Mouse (Mus musculus): ENCODE results near the gene Ccdc6. TPM values are rescaled to one million over a fixed set of nuclear protein-coding genes. Genes with fewer than 3 reads are reported as not detected.

Ccdc6 gene
- polyA plus RNA-seq, 1 experiment from 2014 or later, result 13.1 TPM

GRCm38 (mm10) chr10:70196666-70197065 is 99.7 kb downstream of the Ccdc6 start:
- H3K4me1 ChIP-seq (ENCODE audit: control insufficient read depth, insufficient read depth, low read length), result peaks cover 8% of the 10 kb centered on the region; the same call in 1 of the 2 replicates
- no peak for ATAC-seq (ENCODE audit: insufficient read depth, low FRiP score)
- peaks cover 8% of the 10 kb centered on the region; the same call in 1 of the 2 replicates for H3K36me3 ChIP-seq (ENCODE audit: control insufficient read depth, insufficient read depth, low read length)
- H3K9me3 ChIP-seq (replicated peaks; ENCODE audit: control insufficient read depth, low read length), result no peaks in the 10 kb centered on the region
- no peak overlapping the region for H3K4me2 ChIP-seq (ENCODE audit: low read depth, low read length)
- no peak overlapping the region for H3K27ac ChIP-seq (ENCODE audit: low read length)
- H3K4me3 ChIP-seq (replicated peaks; ENCODE audit: low read length), result no peak overlapping the region
- WGBS, result 81% methylated on average over 6 of the region's 6 CpGs
- H3K27me3 ChIP-seq (ENCODE audit: control insufficient read depth, insufficient read depth, low read length), result no peaks in the 10 kb centered on the region
- no peak overlapping the region for H3K9ac ChIP-seq (ENCODE audit: low read length)

GRCm38 (mm10) chr10:70197601-70198000 is 100.7 kb downstream of the Ccdc6 start:
- no peaks in the 10 kb centered on the region for H3K27me3 ChIP-seq (ENCODE audit: control insufficient read depth, insufficient read depth, low read length)
- peaks cover 8% of the 10 kb centered on the region; the same call in 1 of the 2 replicates for H3K4me1 ChIP-seq (ENCODE audit: control insufficient read depth, insufficient read depth, low read length)
- WGBS, result 59% methylated on average over 2 of the region's 2 CpGs
- no peak for ATAC-seq (ENCODE audit: insufficient read depth, low FRiP score)
- H3K9ac ChIP-seq (ENCODE audit: low read length), result no peak overlapping the region
- peaks cover 8% of the 10 kb centered on the region; the same call in 1 of the 2 replicates for H3K36me3 ChIP-seq (ENCODE audit: control insufficient read depth, insufficient read depth, low read length)
- H3K4me3 ChIP-seq (replicated peaks; ENCODE audit: low read length), result no peak overlapping the region
- no peak overlapping the region for H3K4me2 ChIP-seq (ENCODE audit: low read depth, low read length)
- H3K9me3 ChIP-seq (replicated peaks; ENCODE audit: control insufficient read depth, low read length), result no peaks in the 10 kb centered on the region
- no peak overlapping the region for H3K27ac ChIP-seq (ENCODE audit: low read length)

DNA sequence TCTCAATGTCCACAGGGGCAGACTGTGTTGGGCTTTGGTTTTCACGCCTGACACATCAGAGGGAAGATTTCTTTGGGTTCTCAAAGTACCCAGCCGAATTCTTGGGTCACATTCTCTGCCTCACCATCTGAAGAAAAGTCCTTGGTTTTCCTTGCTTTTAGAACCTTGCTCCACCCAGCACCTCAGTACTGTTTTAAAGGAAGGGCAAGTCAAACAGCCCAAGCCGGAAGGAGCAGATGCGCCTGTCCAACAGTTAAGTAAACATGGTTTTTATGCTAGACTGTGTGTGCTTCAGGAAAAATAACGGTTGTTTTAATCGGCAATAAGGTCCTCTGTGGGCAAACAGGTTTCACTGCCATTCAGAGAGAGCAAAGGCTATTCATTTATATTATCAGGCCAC is 101.1 kb downstream of the Ccdc6 start:
- Histone ChIP-seq H3K4me1 (ENCODE audit: control insufficient read depth, insufficient read depth, low read length) (peaks cover 8% of the 10 kb centered on the region; the same call in 1 of the 2 replicates), H3K9me3 (replicated peaks; ENCODE audit: control insufficient read depth, low read length) (no peaks in the 10 kb centered on the region), H3K27ac (ENCODE audit: low read length) (no peak overlapping the region), H3K4me3 (replicated peaks; ENCODE audit: low read length) (no peak overlapping the region), H3K4me2 (ENCODE audit: low read depth, low read length) (no peak overlapping the region), H3K27me3 (ENCODE audit: control insufficient read depth, insufficient read depth, low read length) (no peaks in the 10 kb centered on the region), H3K36me3 (ENCODE audit: control insufficient read depth, insufficient read depth, low read length) (peaks cover 8% of the 10 kb centered on the region; the same call in 1 of the 2 replicates), H3K9ac (ENCODE audit: low read length) (no peak overlapping the region)
- ATAC-seq (ENCODE audit: insufficient read depth, low FRiP score), result no peak
- 48% methylated on average over 6 of the region's 6 CpGs for WGBS

DNA sequence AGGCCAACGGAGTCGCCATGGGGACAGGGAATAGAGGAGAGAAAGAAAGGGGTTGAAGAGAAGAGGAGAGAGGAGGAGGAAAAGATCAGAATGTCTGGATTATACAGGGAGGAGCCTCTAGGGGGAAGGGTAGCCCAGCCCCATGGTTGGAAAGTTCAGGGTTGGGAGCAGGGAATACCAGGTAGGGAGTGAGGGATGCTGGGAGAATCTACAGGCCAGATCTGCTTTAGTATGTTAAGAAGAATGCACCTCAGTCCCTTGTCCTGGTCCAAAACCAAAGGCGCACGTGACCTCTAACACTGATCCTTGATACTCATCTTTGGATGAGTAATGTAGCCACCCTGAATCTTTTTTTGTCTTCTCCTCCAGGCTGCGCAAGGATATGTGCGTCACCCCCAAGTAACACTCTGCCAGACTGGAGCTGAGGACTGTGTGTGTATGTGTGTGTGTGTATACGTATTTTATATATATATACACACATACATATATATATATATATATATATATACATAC is 102.1 kb downstream of the Ccdc6 start:
- 87% methylated on average over 7 of the region's 7 CpGs for WGBS
- Histone ChIP-seq H3K4me3 (replicated peaks; ENCODE audit: low read length) (no peak overlapping the region), H3K27me3 (ENCODE audit: control insufficient read depth, insufficient read depth, low read length) (no peaks in the 10 kb centered on the region), H3K9ac (ENCODE audit: low read length) (no peak overlapping the region), H3K4me1 (ENCODE audit: control insufficient read depth, insufficient read depth, low read length) (peaks cover 8% of the 10 kb centered on the region; the same call in 1 of the 2 replicates), H3K27ac (ENCODE audit: low read length) (no peak overlapping the region), H3K4me2 (ENCODE audit: low read depth, low read length) (no peak overlapping the region), H3K36me3 (ENCODE audit: control insufficient read depth, insufficient read depth, low read length) (no peaks in the 10 kb centered on the region), H3K9me3 (replicated peaks; ENCODE audit: control insufficient read depth, low read length) (no peaks in the 10 kb centered on the region)
- 0 out of 2 replicates have a peak, but pooled peaks have one; percentile 8 for ATAC-seq (ENCODE audit: insufficient read depth, low FRiP score)

DNA sequence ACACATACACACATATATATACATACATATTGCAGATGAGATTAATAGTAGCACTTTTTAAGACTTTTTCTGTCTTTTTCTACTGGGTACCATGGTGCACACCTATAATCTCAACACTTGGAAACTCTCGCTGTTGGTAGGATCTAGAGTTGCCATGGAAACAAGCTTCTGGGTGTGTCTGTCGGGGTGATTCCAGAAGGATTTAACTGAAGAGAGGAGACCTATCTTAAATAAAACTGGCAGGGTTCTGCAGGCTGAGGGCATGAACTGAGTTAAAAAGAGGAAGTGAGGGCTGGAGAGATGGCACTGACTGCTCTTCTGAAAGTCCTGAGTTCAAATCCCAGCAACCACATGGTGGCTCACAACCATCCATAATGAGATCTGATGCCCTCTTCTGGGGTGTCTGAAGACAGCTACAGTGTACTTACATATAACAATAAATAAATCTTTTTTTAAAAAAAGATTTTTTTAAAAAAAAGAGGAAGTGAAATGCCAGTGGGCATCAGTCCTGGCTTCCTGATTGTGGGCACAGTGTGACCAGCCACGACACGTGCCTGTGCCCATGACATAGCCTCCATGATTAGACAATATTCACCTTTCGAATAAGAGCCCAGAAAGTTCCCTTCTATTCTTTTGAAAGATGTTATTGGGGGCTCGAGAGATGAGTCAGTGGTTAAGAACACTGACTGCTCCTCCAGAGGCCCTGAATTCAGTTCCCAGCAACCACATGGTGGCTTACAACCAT is 102.7 kb downstream of the Ccdc6 start:
- H3K4me3 ChIP-seq (replicated peaks; ENCODE audit: low read length), result no peak overlapping the region
- ATAC-seq (ENCODE audit: insufficient read depth, low FRiP score), result no peak
- H3K36me3 ChIP-seq (ENCODE audit: control insufficient read depth, insufficient read depth, low read length), result no peaks in the 10 kb centered on the region
- no peaks in the 10 kb centered on the region for H3K9me3 ChIP-seq (replicated peaks; ENCODE audit: control insufficient read depth, low read length)
- H3K4me1 ChIP-seq (ENCODE audit: control insufficient read depth, insufficient read depth, low read length), result peaks cover 8% of the 10 kb centered on the region; the same call in 1 of the 2 replicates
- 86% methylated on average over 6 of the region's 6 CpGs for WGBS
- no peaks in the 10 kb centered on the region for H3K27me3 ChIP-seq (ENCODE audit: control insufficient read depth, insufficient read depth, low read length)
- no peak overlapping the region for H3K9ac ChIP-seq (ENCODE audit: low read length)
- H3K27ac ChIP-seq (ENCODE audit: low read length), result no peak overlapping the region
- no peak overlapping the region for H3K4me2 ChIP-seq (ENCODE audit: low read depth, low read length)

DNA sequence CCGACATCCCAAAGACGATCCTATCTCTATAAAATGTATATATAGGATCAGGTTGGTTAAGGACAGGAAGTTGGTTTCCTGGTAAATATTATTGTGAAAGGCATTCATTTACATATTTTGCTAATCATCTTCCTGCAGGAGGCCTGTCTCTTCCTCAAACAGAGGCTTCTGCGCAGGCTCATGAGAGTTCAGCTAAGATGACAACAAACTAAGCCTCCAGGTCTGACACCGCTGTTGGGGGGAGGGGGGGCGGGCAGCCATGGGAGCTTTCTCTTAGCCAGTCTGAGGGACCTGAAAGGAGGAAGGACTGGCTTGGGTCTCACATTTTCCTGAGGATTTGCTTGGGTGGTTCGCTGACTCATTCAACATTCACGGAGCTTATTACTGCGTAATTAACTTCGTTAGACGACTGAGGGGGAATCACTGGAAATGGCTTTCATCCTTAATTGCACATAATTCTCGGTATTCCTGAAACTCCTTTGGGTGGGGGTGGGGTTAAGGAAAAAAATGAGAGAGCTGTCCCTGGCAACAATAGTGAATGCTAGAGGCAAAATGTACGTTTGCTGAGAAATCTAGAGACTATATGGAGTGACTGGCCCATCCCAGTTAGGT is 104.1 kb downstream of the Ccdc6 start:
- Histone ChIP-seq H3K9ac (ENCODE audit: low read length) (no peak overlapping the region), H3K36me3 (ENCODE audit: control insufficient read depth, insufficient read depth, low read length) (no peaks in the 10 kb centered on the region), H3K27me3 (ENCODE audit: control insufficient read depth, insufficient read depth, low read length) (no peaks in the 10 kb centered on the region), H3K27ac (ENCODE audit: low read length) (no peak overlapping the region), H3K4me3 (replicated peaks; ENCODE audit: low read length) (no peak overlapping the region), H3K4me1 (ENCODE audit: control insufficient read depth, insufficient read depth, low read length) (peaks cover 12% of the 10 kb centered on the region; the same call in 1 of the 2 replicates), H3K4me2 (ENCODE audit: low read depth, low read length) (no peak overlapping the region), H3K9me3 (replicated peaks; ENCODE audit: control insufficient read depth, low read length) (no peaks in the 10 kb centered on the region)
- ATAC-seq (ENCODE audit: insufficient read depth, low FRiP score), result no peak
- WGBS, result 67% methylated on average over 12 of the region's 12 CpGs

GRCm38 (mm10) chr10:70204505-70205399 is 107.8 kb downstream of the Ccdc6 start, which contains the start of gene Mrln:
TSS of gene Mrln (plus strand) at chr10:70204664.
- WGBS, result 24% methylated on average over 17 of the region's 17 CpGs
- H3K4me1 ChIP-seq (ENCODE audit: control insufficient read depth, insufficient read depth, low read length), result peaks cover 4% of the 10 kb centered on the region; the same call in 1 of the 2 replicates
- no peaks in the 10 kb centered on the region for H3K36me3 ChIP-seq (ENCODE audit: control insufficient read depth, insufficient read depth, low read length)
- no peaks in the 10 kb centered on the region for H3K27me3 ChIP-seq (ENCODE audit: control insufficient read depth, insufficient read depth, low read length)
- H3K4me2 ChIP-seq (ENCODE audit: low read depth, low read length), result peak within 1 kb of the TSS; percentile 37
- H3K9me3 ChIP-seq (replicated peaks; ENCODE audit: control insufficient read depth, low read length), result no peaks in the 10 kb centered on the region
- ATAC-seq (ENCODE audit: insufficient read depth, low FRiP score), result peak; percentile 78
- H3K27ac ChIP-seq (ENCODE audit: low read length), result peak within 1 kb of the TSS; percentile 50
- H3K4me3 ChIP-seq (replicated peaks; ENCODE audit: low read length), result no peak within 1 kb of the TSS
- H3K9ac ChIP-seq (ENCODE audit: low read length), result no peak within 1 kb of the TSS

- no peak overlapping the region for H3K4me2 ChIP-seq (ENCODE audit: low read depth, low read length)
- no peaks in the 10 kb centered on the region for H3K4me1 ChIP-seq (ENCODE audit: control insufficient read depth, insufficient read depth, low read length)
- H3K36me3 ChIP-seq (ENCODE audit: control insufficient read depth, insufficient read depth, low read length), result no peaks in the 10 kb centered on the region
- 0 out of 2 replicates have a peak, but pooled peaks cover 4% of the 10 kb centered on the region for H3K9me3 ChIP-seq (replicated peaks; ENCODE audit: control insufficient read depth, low read length)
- WGBS, result 75% methylated on average over 9 of the region's 9 CpGs
- no peak overlapping the region for H3K27ac ChIP-seq (ENCODE audit: low read length)
- no peak overlapping the region for H3K9ac ChIP-seq (ENCODE audit: low read length)
- ATAC-seq (ENCODE audit: insufficient read depth, low FRiP score), result no peak
- no peak overlapping the region for H3K4me3 ChIP-seq (replicated peaks; ENCODE audit: low read length)
- H3K27me3 ChIP-seq (ENCODE audit: control insufficient read depth, insufficient read depth, low read length), result no peaks in the 10 kb centered on the region
Measured at GRCm38 (mm10) chr10:70211281-70211680, 114.4 kb downstream of the Ccdc6 start.

All from stomach, embryonic 16.5 days (tissue).